Mouse (Mus musculus): ENCODE measurements at regions not wholly inside any gene's neighbourhood (a gene's known extent, or its start where the extent isn't known, plus 50 kb on each side); places are given as distances from the start of the nearest gene placed in this dataset.
"Not testable (repeated sequence)": the region's sequence is repeated elsewhere in the genome, so short reads cannot be mapped to it uniquely, and the experiment has no call there.

DNA sequence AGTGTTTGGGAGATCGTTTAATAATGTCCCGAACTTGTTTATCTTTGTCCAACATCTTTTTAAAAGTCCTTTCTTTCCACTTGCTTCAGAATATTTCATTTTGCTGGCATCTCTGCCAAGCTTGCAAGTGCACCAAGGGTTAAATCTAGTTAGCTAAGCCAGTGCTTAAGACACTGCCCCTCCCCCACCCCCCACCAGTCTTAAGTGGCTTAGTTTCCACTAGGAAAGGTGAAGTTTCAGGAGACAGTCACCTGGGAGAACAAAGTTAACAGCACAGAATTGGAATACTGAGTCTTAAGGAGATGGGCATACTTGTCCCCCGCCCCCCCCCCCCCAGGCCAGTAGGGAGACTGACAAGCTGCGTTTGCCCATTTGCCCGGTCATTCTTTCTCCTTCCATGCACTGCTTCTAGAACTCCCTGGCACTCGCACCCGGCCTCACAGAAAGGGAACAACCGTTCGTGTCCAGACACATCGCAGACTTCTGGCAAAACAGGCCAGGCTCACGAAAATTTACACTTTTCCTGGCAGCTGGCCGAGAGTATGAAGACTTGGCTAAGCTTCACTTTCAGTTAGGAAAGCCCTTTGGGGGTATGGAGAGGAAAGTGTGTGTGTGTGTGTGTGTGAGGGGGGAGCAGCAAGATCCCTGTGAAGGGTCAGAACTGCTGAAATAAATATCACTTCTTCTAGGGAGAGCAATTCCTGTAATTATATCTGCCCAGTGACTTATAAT is 219.2 kb downstream of the Bcl11a start:
- no peak for DNase-seq (ENCODE audit: low read depth, low spot score)

DNA sequence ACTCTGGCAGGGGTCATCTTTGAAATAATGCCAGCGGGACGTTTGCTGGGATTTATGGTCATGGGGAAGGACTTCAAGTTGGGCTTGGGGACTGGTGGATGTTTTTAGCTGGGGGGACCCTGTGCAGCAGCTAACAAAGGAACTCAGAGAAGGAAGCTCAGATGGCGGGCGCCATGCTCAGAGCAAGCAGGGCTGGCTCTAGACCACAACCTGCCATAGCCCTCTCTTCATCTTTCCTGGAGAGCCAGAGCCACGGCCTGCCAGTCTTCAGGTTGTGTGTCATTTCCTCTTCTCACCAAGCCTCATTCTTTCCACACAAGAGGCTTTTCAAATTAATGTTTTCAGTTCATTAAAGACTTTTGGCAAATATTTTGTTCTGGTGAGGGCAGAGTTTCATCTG is 219.9 kb downstream of the Bcl11a start:
- DNase-seq (ENCODE audit: low read depth, low spot score): no peak

DNA sequence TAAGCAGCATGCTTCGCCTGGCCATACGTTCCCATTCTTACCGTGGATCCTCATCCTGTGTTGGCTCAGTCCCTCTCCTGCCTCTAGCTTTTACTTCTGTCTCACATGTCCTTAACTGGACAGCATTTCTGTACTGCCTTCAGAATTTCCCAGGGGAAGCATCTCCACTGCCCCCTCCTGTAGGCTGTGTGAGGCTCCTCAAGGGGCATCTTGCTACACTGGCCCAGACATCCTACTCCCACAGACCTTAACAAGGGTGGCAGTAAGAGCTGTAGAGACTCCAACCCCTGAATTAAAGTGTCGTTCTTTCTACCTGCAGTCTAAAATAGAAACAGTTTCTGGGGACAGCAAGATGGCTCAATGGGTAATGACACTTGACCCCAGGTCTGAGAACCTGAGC is 222.5 kb downstream of the Bcl11a start:
- no peak for DNase-seq (ENCODE audit: low read depth, low spot score)

DNA sequence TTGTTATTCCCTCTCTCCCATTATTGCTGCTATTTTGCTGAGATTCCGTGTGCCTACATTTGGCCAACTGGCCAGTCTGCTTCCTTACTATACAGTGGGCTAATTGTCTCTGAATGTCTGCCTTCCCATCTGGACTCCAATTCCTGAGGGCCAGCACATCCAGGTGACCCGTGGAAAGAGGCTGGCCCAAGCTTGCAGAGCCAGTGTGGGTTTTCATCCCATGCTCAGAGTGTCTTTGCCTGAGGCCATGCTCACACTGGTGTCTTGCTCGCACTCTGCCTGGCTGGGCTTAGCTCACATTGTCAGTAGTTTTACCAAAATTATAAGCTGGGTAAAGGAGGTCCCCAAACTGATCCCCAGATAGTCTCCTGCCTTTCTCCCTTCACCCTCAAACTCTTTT is 223.3 kb downstream of the Bcl11a start:
- DNase-seq (ENCODE audit: low read depth, low spot score): no peak

- DNase-seq (ENCODE audit: low read depth, low spot score): peak; percentile 24
Observed at GRCm38 (mm10) chr11:24305145-24305553, 227.3 kb downstream of the Bcl11a start.

DNA sequence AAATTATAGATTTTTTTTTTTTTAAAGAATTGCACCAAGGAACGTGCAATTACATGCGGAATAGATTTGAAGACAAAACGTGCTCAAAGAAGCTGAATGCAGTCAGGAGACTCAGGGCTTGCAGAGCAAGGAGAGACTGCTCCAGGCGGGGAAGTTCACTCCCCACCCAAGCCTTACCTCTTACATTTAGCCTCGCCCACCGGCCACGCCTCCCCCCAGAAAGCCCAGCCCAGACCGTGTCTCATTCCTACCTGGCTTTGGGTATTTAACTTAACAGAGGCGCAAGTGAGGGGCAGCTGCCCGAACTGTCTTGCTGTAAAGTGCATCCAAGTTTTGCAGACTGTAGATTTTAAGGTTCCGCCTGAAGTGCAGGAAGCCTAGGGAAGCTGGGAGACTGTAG is 227.8 kb downstream of the Bcl11a start:
- no peak for DNase-seq (ENCODE audit: low read depth, low spot score)

- DNase-seq (ENCODE audit: low read depth, low spot score): no peak
Observed at GRCm38 (mm10) chr11:24306101-24306500, 228.2 kb downstream of the Bcl11a start.

DNA sequence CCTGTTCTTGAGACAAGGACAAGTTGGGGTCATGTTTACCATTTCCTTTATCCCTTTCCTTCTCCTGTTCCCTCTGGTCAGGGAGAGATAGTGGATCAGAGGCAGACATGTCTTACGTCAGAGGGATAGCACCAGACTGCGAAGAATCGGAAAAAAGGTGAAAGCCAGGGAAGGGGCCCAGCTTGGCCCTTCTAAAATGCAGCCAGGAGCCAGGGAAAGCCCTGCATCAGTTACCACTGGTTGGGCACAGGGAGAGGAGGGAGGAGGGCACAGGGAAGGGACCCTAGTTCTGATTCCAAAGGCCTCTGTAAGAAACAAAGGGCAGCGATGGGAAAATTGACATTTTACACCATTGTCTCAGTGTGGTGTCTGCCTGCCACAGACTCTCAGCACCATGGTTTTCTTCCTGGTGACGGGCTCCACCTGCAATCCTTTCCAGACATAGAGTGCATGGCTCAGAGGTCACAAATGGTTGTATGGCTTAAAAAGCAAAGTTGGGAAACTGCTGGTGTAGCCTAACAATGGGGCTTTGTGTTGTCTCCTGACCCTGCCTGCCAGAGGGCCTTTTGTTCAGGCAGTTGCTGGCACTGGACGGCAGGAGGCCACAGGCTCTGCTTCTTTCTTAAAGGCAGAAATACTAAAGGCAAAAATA is 229.9 kb downstream of the Bcl11a start:
- DNase-seq (ENCODE audit: low read depth, low spot score): no peak

- no peak for DNase-seq (ENCODE audit: low read depth, low spot score)
Observed at GRCm38 (mm10) chr11:24308253-24308633, 230.4 kb downstream of the Bcl11a start.

- no peak for DNase-seq (ENCODE audit: low read depth, low spot score)
Observed at GRCm38 (mm10) chr11:24314046-24314445, 236.2 kb downstream of the Bcl11a start.

DNA sequence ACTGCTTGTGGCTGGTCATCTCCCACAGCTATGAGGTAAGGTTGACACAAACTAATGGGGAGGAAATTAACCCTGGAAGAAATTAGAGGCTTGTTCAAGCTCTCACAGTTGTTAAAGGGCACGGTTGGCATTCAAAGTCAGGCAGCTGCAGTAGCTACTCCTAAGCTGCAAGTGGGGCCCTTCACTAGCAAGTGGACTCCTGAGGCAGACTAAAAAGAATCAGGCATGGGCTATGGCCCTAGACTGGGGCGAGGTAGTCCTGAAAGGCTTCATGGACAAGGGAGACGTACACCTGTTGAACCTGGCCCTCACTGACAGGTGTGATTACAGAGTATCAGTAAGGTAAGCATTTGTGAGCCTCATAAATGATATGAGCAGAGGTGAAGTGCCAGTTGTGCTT is 237.7 kb downstream of the Bcl11a start:
- DNase-seq (ENCODE audit: low read depth, low spot score): no peak

DNA sequence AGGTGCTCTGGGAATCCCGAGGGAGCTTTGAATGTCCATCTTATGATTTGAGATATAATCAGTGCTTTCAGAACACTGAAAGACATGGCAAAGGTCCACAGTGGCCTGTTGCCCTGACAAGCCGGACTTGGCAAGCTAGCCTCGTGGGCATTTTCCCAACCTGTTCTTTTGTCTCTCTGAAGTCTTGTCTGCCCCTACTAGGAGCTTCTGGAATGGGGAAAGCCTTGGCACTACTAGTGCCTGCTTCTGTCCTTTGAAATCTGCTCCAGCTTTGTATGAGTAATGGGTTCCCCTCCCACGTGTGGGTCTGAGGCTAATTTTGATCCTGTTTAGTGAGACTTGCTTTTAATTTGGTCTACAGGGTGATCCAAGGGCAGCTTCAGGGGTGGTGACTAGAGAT is 238.3 kb downstream of the Bcl11a start:
- no peak for DNase-seq (ENCODE audit: low read depth, low spot score)

GRCm38 (mm10) chr11:24317989-24318735 is 240.3 kb downstream of the Bcl11a start:
- no peak for DNase-seq (ENCODE audit: low read depth, low spot score)

GRCm38 (mm10) chr11:24319222-24319621 is 241.4 kb downstream of the Bcl11a start:
- DNase-seq (ENCODE audit: low read depth, low spot score): no peak

DNA sequence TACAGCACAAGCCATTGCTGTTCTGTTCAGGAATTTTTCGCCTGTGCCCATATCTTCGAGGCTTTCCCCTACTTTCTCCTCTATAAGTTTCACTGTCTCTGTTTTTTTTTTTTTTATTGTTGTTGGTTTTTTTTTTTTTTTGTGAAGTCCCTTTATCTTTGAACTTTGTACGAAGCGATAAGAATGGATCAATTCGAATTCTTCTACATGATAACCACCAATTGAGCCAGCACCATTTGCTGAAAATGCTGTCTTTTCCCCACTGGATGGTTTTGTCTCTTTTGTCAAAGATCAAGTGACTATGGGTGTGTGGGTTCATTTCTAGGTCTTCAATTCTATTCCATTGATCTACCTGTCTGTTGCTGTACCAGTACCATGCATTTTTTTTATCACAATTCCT is 244.6 kb downstream of the Bcl11a start:
- DNase-seq (ENCODE audit: low read depth, low spot score): not testable (repeated sequence)

GRCm38 (mm10) chr11:24328481-24328880 is 250.6 kb downstream of the Bcl11a start:
- no peak for DNase-seq (ENCODE audit: low read depth, low spot score)

- no peak for DNase-seq (ENCODE audit: low read depth, low spot score)
Observed at GRCm38 (mm10) chr11:24330366-24331124, 252.7 kb downstream of the Bcl11a start.

- no peak for DNase-seq (ENCODE audit: low read depth, low spot score)
Observed at GRCm38 (mm10) chr11:24332241-24332640, 254.4 kb downstream of the Bcl11a start.

DNA sequence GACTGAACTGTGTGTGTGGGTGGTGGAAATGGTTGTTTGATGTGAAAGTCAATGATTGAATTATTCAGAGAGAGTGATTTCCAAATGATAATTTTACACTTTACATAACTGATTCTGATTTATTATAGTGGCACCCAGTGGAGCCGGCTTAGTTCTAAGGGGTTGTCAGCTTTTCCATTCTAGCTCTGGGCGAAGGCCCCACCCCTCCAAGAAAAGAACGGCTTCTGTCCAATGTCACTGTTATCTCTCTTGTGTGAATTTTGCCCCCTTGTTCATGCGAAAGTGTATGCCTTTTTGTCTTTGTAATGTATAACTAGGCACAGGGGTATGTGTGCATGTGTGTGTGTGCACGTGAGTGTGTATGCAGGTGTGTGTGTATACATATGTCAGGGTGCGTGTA is 255.3 kb downstream of the Bcl11a start:
- no peak for DNase-seq (ENCODE audit: low read depth, low spot score)

- DNase-seq (ENCODE audit: low read depth, low spot score): no peak
Observed at GRCm38 (mm10) chr11:24335256-24335655, 257.4 kb downstream of the Bcl11a start.

DNA sequence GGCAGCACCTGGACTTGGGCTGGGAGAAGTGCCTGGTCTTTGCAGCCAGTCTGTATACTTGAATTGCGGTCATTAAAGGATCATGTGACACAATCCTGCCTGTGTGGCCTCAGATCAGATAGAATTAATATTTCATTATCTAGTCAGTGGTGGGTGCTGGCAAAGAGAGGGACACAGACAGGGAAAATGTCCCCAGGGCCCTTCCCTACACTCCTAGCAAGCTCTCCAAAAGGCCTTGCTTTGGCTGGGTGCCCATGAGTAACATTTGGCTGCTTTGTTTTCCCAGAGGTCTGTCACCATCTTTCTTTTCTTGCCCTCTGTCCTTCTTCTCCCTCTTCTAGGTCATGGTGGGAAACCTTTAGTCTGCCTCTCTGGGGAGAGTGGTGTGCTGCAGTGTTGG is 260.3 kb downstream of the Bcl11a start:
- DNase-seq (ENCODE audit: low read depth, low spot score): no peak

- no peak for DNase-seq (ENCODE audit: low read depth, low spot score)
Observed at GRCm38 (mm10) chr11:24339061-24339460, 261.2 kb downstream of the Bcl11a start.
